Mouse (Mus musculus) kidney, embryonic 16.5 days (tissue): ENCODE measurements around the gene Aldh3a2. TPM values are rescaled to one million over a fixed set of nuclear protein-coding genes. Genes with fewer than 3 reads are reported as not detected.

Source experiments
- ATAC-seq: fragments of 200-750 bp; cut with Nextera tagmentation; 2 replicates; pipeline ENCODE4 v1.8.0; 2017; ENCODE audit warnings: moderate TSS enrichment; ENCODE audit not compliant: low FRiP score, low TSS enrichment
- H3K27ac ChIP-seq: fragments of 300-500 bp; sonication (generic); 2 replicates; pipeline ENCODE4 v1.5.1; 2014; ENCODE audit warnings: low read length
- H3K27me3 ChIP-seq: fragments of 300-500 bp; sonication (generic); 2 replicates; pipeline ENCODE4 v1.6.1; 2014; ENCODE audit warnings: low read length, control low read depth, mixed read lengths; ENCODE audit not compliant: insufficient read depth
- H3K36me3 ChIP-seq: fragments of 300-500 bp; sonication (generic); 2 replicates; pipeline ENCODE4 v1.6.1; 2014; ENCODE audit warnings: low read length, control low read depth, mixed read lengths; ENCODE audit not compliant: insufficient read depth
- H3K4me1 ChIP-seq: fragments of 300-500 bp; sonication (generic); 2 replicates; pipeline ENCODE4 v1.6.1; 2014; ENCODE audit warnings: low read length, control low read depth, mixed read lengths; ENCODE audit not compliant: insufficient read depth
- H3K4me2 ChIP-seq: fragments of 300-500 bp; sonication (generic); replicated peaks from 2 replicates; pipeline ENCODE4 v1.6.1; 2014; ENCODE audit warnings: low read depth, low read length
- H3K4me3 ChIP-seq: fragments of 300-500 bp; sonication (generic); 2 replicates; pipeline ENCODE4 v1.5.1; 2014; ENCODE audit warnings: mild to moderate bottlenecking, low read length
- H3K9ac ChIP-seq: fragments of 300-500 bp; sonication (generic); replicated peaks from 2 replicates; pipeline ENCODE4 v1.6.1; 2014; ENCODE audit warnings: low read length
- H3K9me3 ChIP-seq: fragments of 300-500 bp; sonication (generic); 2 replicates; pipeline ENCODE4 v1.6.1; 2016; ENCODE audit warnings: low read length, control low read depth
- WGBS: fragments of 180-500 bp; shearing (Covaris S2); extraction: QIAGEN DNeasy Blood & Tissue Kit; methylation state at CpG from one replicate; pipeline ENCODE4 v1.1.7; 2014; 5-methylcytosine and 5-hydroxymethylcytosine counted together
- polyA plus RNA-seq: library from polyadenylated mRNA; unstranded; fragments of >200 nt; fragmentation: Nextera tagmentation; extraction: Ambion mirVana; gene quantifications from 2 replicates; pipeline ENCODE4 v1.2.1, GENCODE M21; 2015

The Aldh3a2 gene
- polyA plus RNA-seq, 1 experiment from 2014 or later, result 42.1 TPM

DNA sequence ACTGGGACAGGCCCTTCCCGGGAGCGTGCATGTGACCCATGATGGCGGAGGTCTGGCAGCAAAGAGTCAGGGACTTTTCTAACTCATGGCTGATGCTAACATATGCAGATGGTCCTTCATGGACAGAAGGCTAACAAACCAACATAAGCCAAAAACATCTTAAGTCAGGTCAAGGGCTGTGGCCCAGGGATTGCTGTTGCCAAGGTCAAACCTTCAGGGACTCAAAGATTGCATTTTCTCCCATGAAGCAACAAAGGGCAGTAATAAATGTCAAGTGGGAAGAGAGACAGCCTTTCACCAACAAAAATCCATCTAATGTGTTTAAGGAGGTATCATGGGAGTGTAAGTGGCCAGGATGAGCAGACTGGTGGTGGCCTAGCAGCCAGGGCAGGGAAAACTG, 61.1 kb downstream of the Aldh3a2 start:
- H3K9me3 ChIP-seq, result no peaks in the 10 kb centered on the region
- H3K36me3 ChIP-seq, result no peaks in the 10 kb centered on the region
- no peaks in the 10 kb centered on the region for H3K4me1 ChIP-seq
- 85% methylated on average over 3 of the region's 3 CpGs for WGBS
- H3K9ac ChIP-seq, result no peak overlapping the region
- H3K4me3 ChIP-seq, result no peak overlapping the region
- no peak for ATAC-seq
- H3K27ac ChIP-seq, result no peak overlapping the region
- no peak overlapping the region for H3K4me2 ChIP-seq
- no peaks in the 10 kb centered on the region for H3K27me3 ChIP-seq

GRCm38 (mm10) chr11:61205167-61205950, 61.9 kb downstream of the Aldh3a2 start:
- no peaks in the 10 kb centered on the region for H3K9me3 ChIP-seq
- H3K9ac ChIP-seq, result no peak overlapping the region
- 94% methylated on average over 9 of the region's 10 CpGs for WGBS
- ATAC-seq, result no peak
- H3K4me2 ChIP-seq, result no peak overlapping the region
- H3K27ac ChIP-seq, result no peak overlapping the region
- no peaks in the 10 kb centered on the region for H3K4me1 ChIP-seq
- H3K36me3 ChIP-seq, result no peaks in the 10 kb centered on the region
- H3K27me3 ChIP-seq, result no peaks in the 10 kb centered on the region
- H3K4me3 ChIP-seq, result no peak overlapping the region

DNA sequence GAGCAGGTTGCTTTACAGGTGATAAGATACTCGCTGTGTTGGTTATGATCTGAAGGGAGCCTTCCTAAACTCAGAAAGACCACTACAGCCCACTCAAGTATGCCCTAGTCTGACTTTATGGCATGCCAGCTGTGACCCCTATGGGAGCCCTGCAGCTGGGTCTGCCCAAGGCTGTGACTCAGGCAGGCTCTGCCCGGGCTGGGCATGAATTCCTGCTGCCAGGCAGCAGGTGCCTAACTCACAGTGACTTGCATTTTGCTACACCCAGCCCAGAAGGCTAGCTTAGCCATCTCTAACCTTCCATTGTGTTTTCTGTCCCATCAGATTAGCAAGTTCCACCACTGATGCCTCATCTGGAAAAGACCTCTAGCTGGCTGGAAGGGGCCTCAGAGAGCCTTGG, 64.5 kb downstream of the Aldh3a2 start:
- no peaks in the 10 kb centered on the region for H3K4me1 ChIP-seq
- ATAC-seq, result no peak
- 70% methylated on average over 2 of the region's 2 CpGs for WGBS
- H3K4me2 ChIP-seq, result no peak overlapping the region
- no peaks in the 10 kb centered on the region for H3K9me3 ChIP-seq
- no peaks in the 10 kb centered on the region for H3K36me3 ChIP-seq
- no peak overlapping the region for H3K27ac ChIP-seq
- no peaks in the 10 kb centered on the region for H3K27me3 ChIP-seq
- H3K4me3 ChIP-seq, result no peak overlapping the region
- H3K9ac ChIP-seq, result no peak overlapping the region

DNA sequence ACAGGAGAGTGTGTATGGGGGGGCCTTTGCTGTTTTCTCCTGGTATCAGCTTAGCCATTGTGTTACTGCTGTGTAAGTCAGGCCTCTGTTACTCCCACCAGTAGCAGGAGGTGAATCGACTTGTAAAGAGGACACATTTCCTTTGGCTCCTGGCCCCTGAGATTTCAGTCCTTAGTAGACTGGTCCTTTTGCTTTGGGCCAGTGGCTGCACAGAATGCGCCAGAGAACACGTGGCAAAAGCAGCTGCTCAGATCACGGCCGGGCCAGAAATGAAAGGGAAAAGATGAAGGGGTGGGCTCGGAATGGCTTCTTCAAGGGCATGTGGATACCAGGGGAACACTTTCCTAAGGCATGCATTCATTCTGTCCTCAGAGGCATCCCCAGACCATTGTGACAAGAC, 65.1 kb downstream of the Aldh3a2 start:
- no peak for ATAC-seq
- Histone ChIP-seq H3K4me1 (no peaks in the 10 kb centered on the region), H3K36me3 (no peaks in the 10 kb centered on the region), H3K9ac (no peak overlapping the region), H3K4me2 (no peak overlapping the region), H3K9me3 (no peaks in the 10 kb centered on the region), H3K4me3 (no peak overlapping the region), H3K27ac (no peak overlapping the region), H3K27me3 (no peaks in the 10 kb centered on the region)
- WGBS, result 81% methylated on average over 6 of the region's 6 CpGs

GRCm38 (mm10) chr11:61199620-61200362, 67.5 kb downstream of the Aldh3a2 start:
- H3K36me3 ChIP-seq, result no peaks in the 10 kb centered on the region
- ATAC-seq, result no peak
- WGBS, result 54% methylated on average over 4 of the region's 4 CpGs

GRCm38 (mm10) chr11:61197935-61198334, 69.3 kb downstream of the Aldh3a2 start:
- H3K27me3 ChIP-seq, result no peaks in the 10 kb centered on the region
- no peak overlapping the region for H3K27ac ChIP-seq
- H3K4me2 ChIP-seq, result no peak overlapping the region
- no peaks in the 10 kb centered on the region for H3K36me3 ChIP-seq
- no peak for ATAC-seq
- H3K9me3 ChIP-seq, result no peaks in the 10 kb centered on the region
- no peak overlapping the region for H3K9ac ChIP-seq
- no peak overlapping the region for H3K4me3 ChIP-seq
- no peaks in the 10 kb centered on the region for H3K4me1 ChIP-seq

More at GRCm38 (mm10) chr11:61199620-61200362, 67.5 kb downstream of the Aldh3a2 start:
- Histone ChIP-seq H3K4me1 (no peaks in the 10 kb centered on the region), H3K27ac (no peak overlapping the region), H3K4me3 (no peak overlapping the region), H3K4me2 (no peak overlapping the region), H3K9me3 (no peaks in the 10 kb centered on the region), H3K27me3 (no peaks in the 10 kb centered on the region), H3K9ac (no peak overlapping the region)

GRCm38 (mm10) chr11:61196616-61197353, 70.5 kb downstream of the Aldh3a2 start:
- ATAC-seq, result no peak
- WGBS, result 82% methylated on average over 14 of the region's 14 CpGs
- no peak overlapping the region for H3K27ac ChIP-seq

GRCm38 (mm10) chr11:61193392-61193791, 73.9 kb downstream of the Aldh3a2 start:
- Histone ChIP-seq H3K9me3 (no peaks in the 10 kb centered on the region), H3K4me2 (no peak overlapping the region), H3K27ac (no peak overlapping the region), H3K36me3 (no peaks in the 10 kb centered on the region), H3K27me3 (no peaks in the 10 kb centered on the region), H3K4me1 (no peaks in the 10 kb centered on the region), H3K4me3 (no peak overlapping the region), H3K9ac (no peak overlapping the region)
- 6% methylated on average over 9 of the region's 9 CpGs for WGBS
- peak; percentile 77; the same call in 1 of the 2 replicates for ATAC-seq

More at GRCm38 (mm10) chr11:61196616-61197353, 70.5 kb downstream of the Aldh3a2 start:
- Histone ChIP-seq H3K4me1 (no peaks in the 10 kb centered on the region), H3K36me3 (no peaks in the 10 kb centered on the region), H3K9ac (no peak overlapping the region), H3K4me3 (no peak overlapping the region), H3K4me2 (no peak overlapping the region), H3K27me3 (no peaks in the 10 kb centered on the region), H3K9me3 (no peaks in the 10 kb centered on the region)

DNA sequence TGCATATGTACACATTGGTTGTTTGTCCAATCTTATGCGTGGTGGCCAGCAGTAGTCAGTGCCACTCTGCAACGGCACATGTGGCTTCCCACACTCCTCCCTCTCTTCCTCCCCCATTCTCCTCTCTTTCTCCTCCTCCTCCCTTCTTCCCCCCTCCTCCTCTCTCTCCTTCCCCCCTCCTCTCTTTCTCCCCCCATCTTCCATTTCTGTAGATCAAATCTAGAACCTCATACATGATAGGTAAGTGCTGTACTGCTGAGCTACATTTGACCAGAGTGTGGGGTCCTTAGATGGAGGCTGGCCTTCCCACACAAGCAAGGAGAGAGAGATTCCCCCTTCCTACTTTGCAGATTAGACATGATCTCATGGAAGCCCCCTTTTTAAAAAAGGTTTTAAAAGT, 74.5 kb downstream of the Aldh3a2 start:
- ATAC-seq, result no peak
- Histone ChIP-seq H3K4me3 (no peak overlapping the region), H3K9me3 (no peaks in the 10 kb centered on the region), H3K27ac (no peak overlapping the region), H3K4me2 (no peak overlapping the region), H3K4me1 (no peaks in the 10 kb centered on the region), H3K27me3 (no peaks in the 10 kb centered on the region), H3K36me3 (no peaks in the 10 kb centered on the region), H3K9ac (no peak overlapping the region)
- WGBS, result 93% methylated on average over 2 of the region's 2 CpGs
